Mouse (Mus musculus): Measurements from ENCODE around the gene Olfr776.
"Not testable (repeated sequence)": the region's sequence is repeated elsewhere in the genome, so short reads cannot be mapped to it uniquely, and the experiment has no call there.

Gene Olfr776

DNA sequence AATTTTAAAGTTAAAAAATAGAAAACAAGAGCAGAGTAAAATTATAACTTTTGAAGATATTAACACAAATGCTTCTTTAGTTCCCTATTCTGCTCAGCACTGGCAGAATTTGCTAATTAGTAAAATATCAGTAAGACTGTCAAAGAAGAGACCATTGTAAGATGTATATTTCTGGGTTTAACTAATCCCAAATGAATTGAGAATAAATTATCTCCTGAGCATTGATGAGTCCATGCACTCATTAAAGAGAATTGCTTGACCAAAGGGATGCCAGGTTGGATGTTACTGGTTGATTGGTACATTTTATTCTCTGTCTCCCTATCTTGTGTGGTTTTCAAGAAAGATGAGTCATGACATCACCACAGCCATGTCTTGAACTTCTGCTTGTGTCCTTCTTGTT, at the start of gene Olfr776:
Olfr776 (plus strand) TSS at position 301 of the 400 bp plus-strand sequence.
- DNase-seq (ENCODE audit: extremely low read depth, insufficient read length, low spot score): no peak

DNA sequence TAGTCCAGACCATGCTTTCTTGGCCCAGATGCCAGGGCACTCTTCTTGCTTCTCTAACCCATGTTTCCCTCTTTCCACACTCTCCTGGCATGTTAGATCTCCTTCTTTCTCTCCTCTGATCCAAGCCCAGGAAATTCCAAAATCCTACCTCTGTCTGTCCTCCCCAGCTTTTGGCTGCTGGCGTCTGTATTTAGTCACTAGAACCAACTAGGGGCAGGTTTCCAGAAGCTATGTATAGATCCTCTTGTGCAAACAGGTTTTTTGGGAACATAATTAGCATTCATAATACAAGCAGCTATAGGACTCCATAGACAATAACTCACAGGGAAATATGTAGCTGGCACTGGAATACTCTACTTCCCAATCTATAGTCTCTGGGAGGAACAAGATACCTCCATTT, 28.2 kb upstream of the Olfr776 start:
- no peak for DNase-seq (ENCODE audit: extremely low read depth, insufficient read length, low spot score)

DNA sequence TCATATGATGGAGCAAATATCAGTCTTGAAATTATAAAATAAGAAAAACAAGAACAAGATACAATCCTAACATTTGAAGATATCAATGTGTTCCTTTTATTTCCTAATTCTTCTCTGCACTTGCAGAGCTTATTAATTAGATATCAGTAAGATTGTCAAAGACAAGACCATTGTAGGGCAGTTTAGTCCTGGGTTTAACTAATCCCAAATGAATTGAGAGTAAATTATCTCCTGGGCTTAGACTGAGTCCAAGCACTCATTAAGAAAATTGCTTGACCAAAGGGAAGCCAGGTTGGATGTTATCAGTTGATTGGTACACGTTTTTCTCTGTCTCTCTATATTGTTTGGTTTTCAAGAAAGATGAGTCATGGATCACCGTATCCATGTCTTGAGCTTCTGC, 23.0 kb upstream of the Olfr776 start, which contains the start of gene Olfr774:
Olfr774 (plus strand) TSS at position 301 of the 400 bp plus-strand sequence.
- no peak for DNase-seq (ENCODE audit: extremely low read depth, insufficient read length, low spot score)

DNA sequence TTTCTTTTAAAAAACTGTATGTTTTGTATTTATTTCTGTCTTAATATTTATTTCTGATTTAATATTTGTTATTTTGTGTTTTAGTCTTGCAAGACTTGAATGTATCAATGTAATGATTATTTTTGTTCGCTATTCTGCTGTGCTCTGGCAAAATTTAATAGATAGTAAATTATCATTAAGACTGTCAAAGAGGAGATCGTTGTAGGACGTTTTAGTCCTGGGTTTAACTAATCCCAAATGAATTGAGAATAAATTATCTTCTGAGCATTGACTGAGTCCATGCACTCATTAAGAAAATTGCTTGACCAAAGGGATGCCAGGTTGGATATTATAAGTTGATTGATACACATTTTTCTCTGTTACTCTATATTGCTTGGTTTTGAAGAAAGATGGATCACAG, 10.8 kb upstream of the Olfr776 start, which contains the start of gene Olfr775:
Olfr775 (plus strand) TSS at position 301 of the 400 bp plus-strand sequence.
- DNase-seq (ENCODE audit: extremely low read depth, insufficient read length, low spot score): no peak

DNA sequence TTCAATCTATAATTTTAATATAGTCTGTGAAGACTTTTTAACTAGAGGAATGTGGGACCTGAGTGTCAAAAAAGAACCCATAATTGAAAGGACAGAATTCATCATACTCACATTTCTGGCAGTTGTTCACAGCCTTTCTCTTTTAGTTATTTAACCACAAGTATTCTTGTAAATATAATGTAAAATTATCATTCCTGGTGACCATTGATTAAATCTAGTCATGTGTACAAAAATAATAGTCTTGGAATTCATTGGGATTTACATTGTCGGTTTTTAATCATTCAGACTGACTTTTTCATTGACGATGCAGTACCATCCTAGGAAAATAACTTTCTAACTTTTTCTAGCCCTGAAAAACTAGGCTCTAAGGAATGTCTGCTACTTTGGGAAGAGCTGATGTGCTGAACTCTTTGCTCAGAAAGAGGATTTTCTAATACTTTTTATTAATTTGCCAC, 12.2 kb downstream of the Olfr776 start, which contains the start of gene Olfr777:
Olfr777 (minus strand) TSS at position 405 of the 455 bp plus-strand sequence.
- no peak for DNase-seq (ENCODE audit: extremely low read depth, insufficient read length, low spot score)

DNA sequence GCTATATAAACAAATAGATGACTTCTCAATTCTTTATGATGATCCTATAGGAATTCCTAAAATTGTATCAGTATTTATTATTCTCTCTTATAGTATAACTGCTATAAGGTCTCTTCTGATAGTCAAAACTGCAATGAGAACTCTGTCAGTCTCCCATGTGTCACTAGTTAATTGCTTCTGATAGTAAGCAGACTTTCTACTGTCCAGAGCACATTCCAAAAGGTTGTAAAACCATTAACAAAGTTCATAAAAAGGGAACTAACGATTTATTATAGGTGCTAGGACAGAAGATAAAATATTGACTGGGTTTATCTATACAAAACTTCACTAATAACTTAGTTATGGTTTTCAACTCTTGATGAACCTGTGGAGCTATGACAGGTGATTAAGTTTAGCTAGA, 54.0 kb downstream of the Olfr776 start:
- not testable (repeated sequence) for DNase-seq (ENCODE audit: extremely low read depth, insufficient read length, low spot score)

DNA sequence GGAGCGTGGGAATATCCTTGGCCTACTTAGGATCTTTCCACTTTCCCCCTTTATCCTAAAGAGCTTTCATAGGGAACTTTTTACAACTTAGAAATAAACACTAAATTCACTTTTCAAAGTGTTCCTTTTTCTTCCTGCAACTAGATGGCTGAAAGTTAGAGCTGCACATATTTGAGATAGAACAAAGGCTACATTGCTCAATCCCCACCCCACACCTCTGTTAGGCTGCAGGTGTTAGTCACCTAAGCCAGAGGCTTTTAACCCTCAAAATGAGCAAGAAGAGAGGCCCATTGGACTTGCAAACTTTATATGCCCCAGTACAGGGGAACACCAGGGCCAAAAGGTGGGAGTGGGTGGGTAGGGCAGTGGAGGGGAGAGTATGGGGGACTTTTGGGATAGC, 54.6 kb downstream of the Olfr776 start:
- DNase-seq (ENCODE audit: extremely low read depth, insufficient read length, low spot score): not testable (repeated sequence)

Data from 3134 (cell line).